Mouse (Mus musculus) ES-E14 (cell line): ENCODE data around the gene Ccdc157.

Source experiments
- CHD2 ChIP-seq: IDR thresholded peaks from 2 replicates; pipeline ENCODE4 v1.6.1; 2014; ENCODE audit warnings: mild to moderate bottlenecking, low read depth, low read length, inconsistent platforms
- HCFC1 ChIP-seq: IDR thresholded peaks from 2 replicates; pipeline ENCODE4 v1.6.1; 2012; ENCODE audit warnings: low read length, inconsistent platforms, borderline replicate concordance; ENCODE audit not compliant: insufficient read depth
- MAFK ChIP-seq: IDR thresholded peaks from 2 replicates; pipeline ENCODE4 v1.6.1; 2014; ENCODE audit warnings: mild to moderate bottlenecking, low read depth, low read length, inconsistent platforms; ENCODE audit not compliant: insufficient read depth
- ZC3H11A ChIP-seq: IDR thresholded peaks from 2 replicates; pipeline ENCODE4 v1.6.1; 2012; ENCODE audit warnings: low read depth, mild to moderate bottlenecking, inconsistent platforms, low read length, borderline replicate concordance

DNA sequence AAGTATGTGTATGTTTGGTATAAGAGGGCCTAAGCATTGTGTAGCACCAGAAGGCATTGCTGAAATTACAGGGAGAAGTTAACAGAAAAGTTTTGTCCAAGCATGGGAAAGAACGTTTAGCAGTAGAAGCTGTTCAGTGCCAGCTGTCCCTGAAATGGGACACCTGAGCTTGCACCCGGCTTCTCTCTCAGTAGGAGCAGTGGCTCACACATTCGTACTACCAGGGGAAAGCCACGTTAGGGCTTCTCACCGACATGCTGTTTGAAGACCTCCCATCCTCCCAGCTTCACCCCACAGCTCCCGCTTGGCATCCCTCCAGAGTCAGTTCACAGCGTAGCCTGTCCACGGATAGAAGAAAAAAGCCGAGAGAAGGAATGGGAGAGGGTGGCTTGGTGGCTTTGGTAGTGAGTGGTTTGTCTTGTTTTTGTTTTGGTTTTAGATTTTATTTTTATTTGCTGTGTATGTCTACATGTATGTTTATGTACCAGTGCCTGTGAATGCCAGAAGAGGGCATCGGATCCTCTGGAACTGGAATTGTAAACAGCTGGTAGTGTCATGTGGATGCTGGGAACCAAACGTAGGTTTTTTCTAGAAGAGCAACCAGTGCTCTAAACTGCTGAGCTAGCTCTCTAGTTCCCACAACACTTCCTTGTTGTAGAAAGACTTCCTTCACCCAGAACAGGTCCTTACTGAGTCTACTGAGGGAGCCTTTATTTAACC lies 42.0 kb upstream of the Ccdc157 start:
- TF ChIP-seq MAFK (no peak), CHD2 (no peak), ZC3H11A (no peak), HCFC1 (no peak)
